Mouse (Mus musculus) kidney, adult 2 months (tissue): ENCODE measurements around the gene Tgoln1. TPM values are rescaled to one million over a fixed set of nuclear protein-coding genes. Genes with fewer than 3 reads are reported as not detected.

Source experiments
- DNase-seq: peaks from one replicate; pipeline ENCODE4 v3.0.0; 2021
- H3K27ac ChIP-seq: fragments of 200-500 bp; 2 replicates; pipeline ENCODE4 v1.5.1; 2012; ENCODE audit warnings: low read depth, low read length, control low read depth, inconsistent platforms; ENCODE audit not compliant: insufficient read depth
- H3K27me3 ChIP-seq: fragments of 200-500 bp; replicated peaks from 2 replicates; pipeline ENCODE4 v1.6.1; 2012; ENCODE audit warnings: mild to moderate bottlenecking, moderate library complexity, low read length, inconsistent platforms; ENCODE audit not compliant: control insufficient read depth, insufficient read depth
- H3K36me3 ChIP-seq: fragments of 200-500 bp; 2 replicates; pipeline ENCODE4 v1.6.1; 2012; ENCODE audit warnings: mild to moderate bottlenecking, moderate library complexity, low read length, inconsistent platforms; ENCODE audit not compliant: control insufficient read depth, insufficient read depth
- H3K4me1 ChIP-seq: fragments of 200-500 bp; 2 replicates; pipeline ENCODE4 v1.6.1; 2011; ENCODE audit warnings: low read length; ENCODE audit not compliant: control insufficient read depth, insufficient read depth
- H3K4me3 ChIP-seq: fragments of 200-500 bp; 2 replicates; pipeline ENCODE4 v1.5.1; 2011; ENCODE audit warnings: mild to moderate bottlenecking, low read depth, low read length, control low read depth; ENCODE audit not compliant: insufficient read depth
- CTCF ChIP-seq: fragments of 200-500 bp; conservative IDR thresholded peaks from 2 replicates; pipeline ENCODE4 v1.5.1; 2011; ENCODE audit warnings: low read depth, mild to moderate bottlenecking, control low read depth, low read length, moderate library complexity, mixed read lengths; ENCODE audit not compliant: insufficient read depth, insufficient read length
- POLR2A ChIP-seq: fragments of 200-500 bp; IDR thresholded peaks from one replicate; pipeline ENCODE4 v1.6.1; 2011; ENCODE audit warnings: low read depth, low read length, control low read depth
- WGBS: fragments of 180-500 bp; shearing (Covaris S2); methylation state at CpG from one replicate; pipeline ENCODE4 v1.1.7; 2018; 5-methylcytosine and 5-hydroxymethylcytosine counted together
- polyA plus RNA-seq: library from polyadenylated mRNA; depleted of rRNA; stranded (reverse); fragments of >200 nt; gene quantifications from 2 replicates; pipeline ENCODE4 v1.2.3, GENCODE M21; 2012

The Tgoln1 gene
- polyA plus RNA-seq, 1 experiment, result 118 TPM

DNA sequence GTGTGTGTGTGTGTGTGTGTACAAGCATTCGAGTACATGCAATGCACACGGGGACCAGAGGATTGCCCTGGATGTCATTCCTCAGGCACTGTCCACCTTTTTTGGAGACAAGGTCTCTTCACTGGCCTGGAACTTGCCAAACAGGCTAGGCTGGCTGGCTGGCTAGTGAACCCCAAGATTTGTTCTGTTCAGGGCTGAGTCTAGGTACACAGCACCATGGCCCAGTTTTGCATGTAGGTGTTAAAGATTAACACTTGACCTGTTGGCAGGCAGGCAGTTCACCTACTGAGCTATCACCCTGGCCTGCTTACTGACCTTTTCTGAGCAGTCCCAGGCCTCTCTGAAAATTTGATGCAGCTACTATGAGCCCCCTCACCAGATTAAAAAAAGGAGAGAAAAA is 13.6 kb upstream of the Tgoln1 start:
- Histone ChIP-seq H3K4me3 (no peak overlapping the region), H3K4me1 (peaks cover 11% of the 10 kb centered on the region), H3K36me3 (no peaks in the 10 kb centered on the region), H3K27ac (peak overlapping the region; percentile 65), H3K27me3 (no peaks in the 10 kb centered on the region)
- TF ChIP-seq POLR2A (no peak), CTCF (no peak)
- DNase-seq, result peak; percentile 89
- WGBS, result 51% methylated on average over 2 of the region's 2 CpGs

DNA sequence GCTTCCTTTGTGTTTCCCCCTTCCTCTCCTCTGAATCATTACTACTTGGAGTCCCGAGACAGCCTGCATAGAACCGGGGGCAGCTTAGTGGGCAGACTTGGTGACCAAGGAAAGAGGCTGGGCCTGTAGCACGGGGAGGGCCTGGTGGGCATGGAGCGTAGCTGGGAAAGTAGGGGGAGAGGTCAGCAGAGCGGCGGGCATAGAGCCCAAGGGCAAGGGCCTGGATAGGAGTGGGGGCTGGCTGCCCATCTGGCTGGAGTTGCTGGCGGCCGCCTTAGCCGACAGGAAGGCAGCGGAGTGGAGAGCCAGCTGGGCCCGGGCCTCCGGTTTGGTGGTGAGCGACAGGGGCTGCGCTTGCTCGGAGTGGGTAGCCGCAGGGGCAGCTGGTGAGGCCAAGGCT is 10.5 kb upstream of the Tgoln1 start:
- no peak overlapping the region for H3K27ac ChIP-seq
- TF ChIP-seq POLR2A (no peak), CTCF (no peak)
- peaks cover 11% of the 10 kb centered on the region for H3K4me1 ChIP-seq
- WGBS, result 37% methylated on average over 16 of the region's 16 CpGs
- H3K4me3 ChIP-seq, result no peak overlapping the region
- no peaks in the 10 kb centered on the region for H3K36me3 ChIP-seq
- H3K27me3 ChIP-seq, result no peaks in the 10 kb centered on the region
- peak; percentile 41 for DNase-seq

- no peaks in the 10 kb centered on the region for H3K27me3 ChIP-seq
- no peak overlapping the region for H3K4me3 ChIP-seq
- peaks cover 11% of the 10 kb centered on the region for H3K4me1 ChIP-seq
- 71% methylated on average over 7 of the region's 7 CpGs for WGBS
- H3K36me3 ChIP-seq, result no peaks in the 10 kb centered on the region
- TF ChIP-seq POLR2A, result no peak
- no peak for DNase-seq
- H3K27ac ChIP-seq, result no peak overlapping the region
Measured at GRCm38 (mm10) chr6:72626391-72626790, 9.6 kb upstream of the Tgoln1 start.

DNA sequence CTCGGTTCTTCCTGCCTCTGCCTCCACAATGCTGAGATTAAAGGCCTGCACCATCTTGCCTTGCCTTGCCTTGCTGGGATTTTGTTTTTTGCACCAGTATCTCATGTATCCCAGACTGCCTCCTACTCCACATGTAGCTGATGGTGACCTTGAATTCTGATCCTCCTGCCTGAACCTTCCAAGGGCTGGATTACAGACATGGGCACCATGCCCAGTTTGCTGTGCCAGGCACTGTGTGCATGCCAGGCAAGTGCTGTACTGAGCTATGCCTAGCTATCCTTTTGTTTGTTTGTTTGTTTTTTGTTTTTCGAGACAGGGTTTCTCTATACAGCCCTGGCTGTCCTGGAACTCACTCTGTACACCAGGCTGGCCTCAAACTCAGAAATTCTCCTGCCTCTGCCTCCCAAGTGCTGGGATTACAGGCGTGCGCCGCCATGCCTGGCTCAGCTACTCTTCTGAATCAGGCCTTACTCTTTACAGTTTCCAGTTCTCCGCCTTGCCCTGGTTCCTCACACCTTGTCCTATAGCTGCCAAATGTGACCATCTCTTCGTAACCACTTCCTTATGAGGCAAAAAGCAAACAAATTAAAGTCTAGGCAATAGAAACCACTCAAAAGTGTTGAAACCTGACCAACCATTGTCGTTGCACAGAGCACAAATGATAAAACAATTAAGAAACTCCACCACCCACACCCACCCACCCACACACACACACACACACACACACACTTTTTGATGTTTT is 7.0 kb upstream of the Tgoln1 start:
- peak; percentile 89 for DNase-seq
- no peak overlapping the region for H3K27ac ChIP-seq
- whole genome bisulfite sequencing, result 85% methylated on average over 8 of the region's 8 CpGs
- peaks cover 5% of the 10 kb centered on the region; the same call in 1 of the 2 replicates for H3K4me1 ChIP-seq
- no peaks in the 10 kb centered on the region for H3K27me3 ChIP-seq
- no peak overlapping the region for H3K4me3 ChIP-seq
- no peaks in the 10 kb centered on the region for H3K36me3 ChIP-seq
- TF ChIP-seq CTCF (no peak), POLR2A (no peak)

- no peak overlapping the region for H3K4me3 ChIP-seq
- no peak for DNase-seq
- H3K27me3 ChIP-seq, result no peaks in the 10 kb centered on the region
- H3K27ac ChIP-seq, result no peak overlapping the region
- WGBS, result 62% methylated on average over 3 of the region's 3 CpGs
- TF ChIP-seq CTCF (no peak), POLR2A (no peak)
- peaks cover 8% of the 10 kb centered on the region; the same call in 1 of the 2 replicates for H3K4me1 ChIP-seq
- H3K36me3 ChIP-seq, result no peaks in the 10 kb centered on the region
Measured at GRCm38 (mm10) chr6:72622917-72623316, 6.1 kb upstream of the Tgoln1 start.

DNA sequence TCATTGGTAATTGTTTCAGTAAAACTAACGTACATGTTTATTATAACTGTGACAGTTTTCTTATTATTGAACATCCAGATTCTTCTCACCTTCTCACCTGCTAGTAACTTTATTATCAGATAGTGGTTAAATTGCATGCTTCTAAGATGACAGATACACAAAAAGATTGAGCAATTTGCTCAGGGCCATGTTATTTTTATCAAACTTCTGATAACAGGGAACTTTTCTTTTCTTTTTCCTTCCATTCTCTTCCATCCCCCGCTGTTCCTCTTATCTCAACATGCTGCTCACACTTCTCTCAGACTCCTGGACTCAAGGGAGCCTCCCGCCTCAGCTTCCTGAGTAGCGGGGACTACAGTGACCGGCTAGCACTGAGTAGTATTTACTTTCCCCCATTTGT is 4.1 kb upstream of the Tgoln1 start:
- H3K27ac ChIP-seq, result no peak overlapping the region

DNA sequence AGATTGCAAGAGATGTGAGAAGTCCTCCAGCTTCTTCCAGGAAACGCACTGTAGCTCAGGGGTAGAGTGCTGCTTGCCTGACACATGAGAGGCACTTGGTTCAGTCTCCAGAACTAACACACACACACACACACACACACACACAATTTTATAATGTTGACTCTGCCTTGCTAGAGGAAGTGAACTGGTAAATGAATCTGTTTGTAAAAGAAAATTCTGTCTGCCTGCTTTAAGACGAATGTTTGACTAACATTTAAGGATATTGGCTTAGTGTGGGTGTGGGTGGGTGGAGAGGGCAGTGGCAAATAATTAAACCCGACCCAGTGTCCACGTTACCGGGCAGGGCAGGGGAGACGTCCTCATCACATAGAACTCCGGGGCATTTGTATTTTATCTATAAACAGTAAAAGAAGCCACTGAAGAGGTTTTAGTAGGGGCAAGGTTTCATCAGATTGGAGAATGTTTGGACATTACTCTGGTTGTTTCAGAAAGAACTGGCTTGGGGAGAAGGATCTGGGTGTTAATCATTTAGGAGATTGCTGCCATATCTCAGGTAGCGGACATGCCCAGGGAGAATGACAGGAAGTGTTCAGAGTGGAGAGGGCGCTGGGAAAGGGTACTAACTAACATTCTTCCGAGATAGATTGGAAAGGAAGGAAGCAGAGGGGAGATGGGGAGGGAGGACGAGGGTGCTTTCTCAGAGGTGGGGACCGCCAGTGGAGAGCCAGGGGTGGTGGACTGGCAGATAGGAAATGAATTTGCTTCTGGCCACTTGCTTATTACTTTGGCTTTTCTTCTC is 3.1 kb upstream of the Tgoln1 start:
- TF ChIP-seq POLR2A (no peak), CTCF (no peak)
- Histone ChIP-seq H3K27ac (peak overlapping the region; percentile 51), H3K4me1 (peaks cover 21% of the 10 kb centered on the region; the same call in 1 of the 2 replicates), H3K27me3 (no peaks in the 10 kb centered on the region), H3K4me3 (peak overlapping the region; percentile 13; the same call in 1 of the 2 replicates), H3K36me3 (no peaks in the 10 kb centered on the region)
- WGBS, result 8% methylated on average over 12 of the region's 12 CpGs
- peak; percentile 70 for DNase-seq

More for the DNA sequence above, 4.1 kb upstream of the Tgoln1 start:
- peaks cover 15% of the 10 kb centered on the region; the same call in 1 of the 2 replicates for H3K4me1 ChIP-seq
- TF ChIP-seq CTCF, result no peak
- TF ChIP-seq POLR2A, result no peak
- WGBS, result 90% methylated on average over 5 of the region's 5 CpGs
- H3K27me3 ChIP-seq, result no peaks in the 10 kb centered on the region
- no peak for DNase-seq
- no peak overlapping the region for H3K4me3 ChIP-seq
- H3K36me3 ChIP-seq, result no peaks in the 10 kb centered on the region
